Mouse (Mus musculus): ENCODE results near the gene Plekha6.

DNA sequence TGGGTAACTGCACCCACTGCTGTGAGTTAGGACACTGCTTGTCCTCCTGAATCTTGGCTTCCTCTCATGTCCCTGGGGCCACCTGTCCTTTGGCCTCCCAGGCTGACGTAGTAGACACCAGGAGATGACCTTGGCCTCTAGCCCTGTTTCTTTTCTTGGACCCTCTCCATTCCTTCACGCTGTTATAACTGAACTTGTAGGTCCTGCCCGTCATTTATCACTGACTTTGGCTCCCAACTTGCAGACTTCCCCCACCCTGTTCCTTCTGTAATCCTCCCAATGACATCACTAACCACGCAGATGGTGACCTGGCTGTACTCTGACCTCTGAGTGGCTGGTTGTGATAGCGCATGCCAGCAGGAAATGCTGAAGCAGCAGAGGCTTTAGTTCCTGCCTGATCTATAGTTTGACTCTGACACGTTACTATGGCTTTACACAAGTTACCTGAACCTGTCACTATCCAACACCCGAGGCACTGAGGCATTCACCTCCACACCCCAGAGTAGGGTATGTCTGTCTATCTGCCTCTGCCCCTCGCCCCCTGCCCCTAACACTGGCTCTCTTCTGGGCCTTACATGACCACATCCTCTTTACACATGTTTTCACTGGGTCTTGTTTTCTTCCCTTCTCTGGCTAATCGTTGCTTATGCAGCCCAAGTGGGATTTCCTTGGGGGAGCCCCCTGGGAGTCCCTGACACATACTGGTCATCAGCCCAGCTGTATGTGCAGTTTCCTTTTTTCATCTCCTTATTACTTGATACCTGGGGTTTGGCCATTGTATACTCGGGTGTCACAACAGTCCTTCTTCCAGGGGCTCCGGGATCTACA is 183.9 kb downstream of the Plekha6 start:
- TF ChIP-seq CTCF (IDR thresholded peaks at IDR 0.05; ENCODE audit: low read depth, low read length) = no peak
- TF ChIP-seq GATA1 (IDR thresholded peaks at IDR 0.05; ENCODE audit: borderline replicate concordance, low read length) = no peak

All from G1E (cell line).